ENCODE assay signal across 8 mouse cellular contexts in the genomic region with DNA sequence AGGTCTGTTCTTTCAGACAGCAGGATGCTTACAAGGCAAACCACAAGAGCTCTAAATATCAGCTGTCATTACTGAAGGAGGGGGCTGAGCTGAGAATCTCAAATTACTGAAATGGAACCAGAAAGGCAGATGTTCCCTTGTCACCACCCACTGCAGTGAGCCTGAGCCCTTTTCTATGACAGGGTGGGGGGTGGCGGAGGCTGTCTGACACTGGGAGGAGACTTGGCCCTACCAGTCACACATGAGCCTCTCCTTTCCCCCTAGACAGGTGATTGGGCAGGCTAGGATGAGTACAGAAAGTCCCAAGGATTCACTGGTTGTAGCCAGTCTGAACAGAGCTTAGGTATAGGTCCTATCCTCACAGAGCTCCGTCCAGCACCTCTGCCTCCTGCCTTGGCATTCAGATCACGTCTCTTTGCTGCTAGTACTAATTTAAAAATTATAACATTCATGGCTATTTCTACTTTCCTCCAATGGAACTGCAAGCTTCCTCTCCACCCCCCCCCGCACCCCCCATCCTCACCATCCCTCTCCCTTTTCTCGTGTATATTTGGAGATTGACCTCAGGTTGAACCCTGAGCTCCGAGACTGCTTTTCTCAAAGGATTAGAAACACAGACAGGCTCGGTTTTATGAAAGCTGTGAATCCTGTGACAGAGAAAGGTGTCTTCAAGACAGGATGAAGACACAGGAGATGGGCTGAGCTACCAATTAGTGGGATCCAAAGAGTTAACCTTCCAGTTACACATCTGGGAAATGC.
DNase-seq lines count a peak whose midpoint lies in the region; ATAC-seq lines count a peak whose summit lies in the region.

No protein-coding gene starts in this region.

- H3K27ac ChIP-seq in liver, embryonic 12.5 days, result no peak overlapping the region
- no peak overlapping the region for H3K27ac ChIP-seq in heart, embryonic 11.5 days (ENCODE audit: low read depth, low read length)

- DNase-seq in liver, result peak; percentile 5
- peak; percentile 71 for DNase-seq in frontal cortex, adult 2 months (ENCODE audit: extremely low spot score in 1 of 2, low spot score in 1 of 2)
- peak; percentile 40 to 55 for DNase-seq in left cerebral cortex, adult 9 months (ENCODE audit: low spot score in 2 of 2)
- DNase-seq in retina, postnatal 1 day, result peak; percentile 18
- no peak for DNase-seq in heart, postnatal 14 days

- ATAC-seq in liver, embryonic 12.5 days, result no peak
- no peak for ATAC-seq in monocyte, adult 5-6 weeks (replicated peaks; ENCODE audit: insufficient number of reproducible peaks, low FRiP score, low TSS enrichment, poor library complexity, severe bottlenecking)
- ATAC-seq in heart, embryonic 11.5 days (replicated peaks; ENCODE audit: insufficient number of reproducible peaks, low FRiP score, low TSS enrichment), result no peak

- H3K9ac ChIP-seq in liver, embryonic 12.5 days, result no peak overlapping the region
- H3K9ac ChIP-seq in heart, embryonic 11.5 days (ENCODE audit: low read depth, low read length), result no peak overlapping the region

- no peaks in the 10 kb centered on the region for H3K27me3 ChIP-seq in liver, embryonic 12.5 days (replicated peaks)
- no peaks in the 10 kb centered on the region for H3K27me3 ChIP-seq in heart, embryonic 11.5 days (ENCODE audit: control insufficient read depth, insufficient read depth, low read length)

- no peaks in the 10 kb centered on the region for H3K36me3 ChIP-seq in liver, embryonic 12.5 days
- no peaks in the 10 kb centered on the region for H3K36me3 ChIP-seq in heart, embryonic 11.5 days (ENCODE audit: control insufficient read depth, insufficient read depth, low read length)

- no peaks in the 10 kb centered on the region for H3K4me1 ChIP-seq in liver, embryonic 12.5 days
- H3K4me1 ChIP-seq in heart, embryonic 11.5 days (ENCODE audit: control insufficient read depth, insufficient read depth, low read length), result peaks cover 12% of the 10 kb centered on the region

- WGBS in liver, embryonic 12.5 days (ENCODE audit: insufficient replicate concordance), result 40% methylated on average over 7 of the region's 7 CpGs
- WGBS in heart, embryonic 11.5 days (ENCODE audit: insufficient replicate concordance), result 34% methylated on average over 7 of the region's 7 CpGs

- H3K9me3 ChIP-seq in liver, embryonic 12.5 days (replicated peaks), result no peaks in the 10 kb centered on the region
- no peaks in the 10 kb centered on the region for H3K9me3 ChIP-seq in heart, embryonic 11.5 days (replicated peaks; ENCODE audit: control insufficient read depth, low read length)

- intact Hi-C loops in heart, postnatal 14 days (cut with DNase I), result no loop called here

- no peak overlapping the region for H3K4me2 ChIP-seq in liver, embryonic 12.5 days
- no peak overlapping the region for H3K4me2 ChIP-seq in heart, embryonic 11.5 days

- no peak overlapping the region for H3K4me3 ChIP-seq in liver, embryonic 12.5 days
- no peak overlapping the region for H3K4me3 ChIP-seq in heart, embryonic 11.5 days (ENCODE audit: low read depth, low read length)

Comparison
In these comparisons a context has a peak if more than half of its experiments do, and no peak if none do; other contexts are left out.
1. DNase-seq: peak in liver (single experiment), frontal cortex, adult 2 months (2 of 2), left cerebral cortex, adult 9 months (2 of 2) and retina, postnatal 1 day (single experiment); none in heart, postnatal 14 days (0 of 2).